Mouse (Mus musculus) lung, postnatal 0 days (tissue): ENCODE results near the gene Hoxb5. TPM values are rescaled to one million over a fixed set of nuclear protein-coding genes. Genes with fewer than 3 reads are reported as not detected.
A peak's percentile ranks its signal among the peaks of the same experiment; 100 is the strongest.

ENCODE experiments used
- ATAC-seq: fragments of 200-750 bp; cut with Nextera tagmentation; 2 replicates; pipeline ENCODE4 v1.8.0; 2017; ENCODE audit warnings: moderate library complexity
- DNase-seq: peaks from one replicate; pipeline ENCODE4 v3.0.0-alpha.2; 2016; ENCODE audit warnings: low spot score
- H3K27ac ChIP-seq: fragments of 300-500 bp; sonication (generic); 2 replicates; pipeline ENCODE4 v1.5.1; 2014; ENCODE audit warnings: antibody characterized with exemption, mild to moderate bottlenecking, low read length, mixed read lengths
- H3K27me3 ChIP-seq: fragments of 300-500 bp; sonication (generic); replicated peaks from 2 replicates; pipeline ENCODE4 v1.6.1; 2014; ENCODE audit warnings: low read length, mixed read lengths; ENCODE audit not compliant: insufficient read depth
- H3K36me3 ChIP-seq: fragments of 300-500 bp; sonication (generic); 2 replicates; pipeline ENCODE4 v1.6.1; 2014; ENCODE audit warnings: low read length, mixed read lengths; ENCODE audit not compliant: insufficient read depth
- H3K4me1 ChIP-seq: fragments of 300-500 bp; sonication (generic); 2 replicates; pipeline ENCODE4 v1.6.1; 2014; ENCODE audit warnings: antibody characterized with exemption, low read depth, low read length, mixed read lengths; ENCODE audit not compliant: insufficient read depth
- H3K4me2 ChIP-seq: fragments of 300-500 bp; sonication (generic); replicated peaks from 2 replicates; pipeline ENCODE4 v1.6.1; 2014; ENCODE audit warnings: low read depth, mild to moderate bottlenecking, low read length, moderate library complexity, mixed read lengths
- H3K4me3 ChIP-seq: fragments of 300-500 bp; sonication (generic); 2 replicates; pipeline ENCODE4 v1.5.1; 2014; ENCODE audit warnings: low read depth, low read length
- H3K9ac ChIP-seq: fragments of 300-500 bp; sonication (generic); replicated peaks from 2 replicates; pipeline ENCODE4 v1.6.1; 2014; ENCODE audit warnings: low read depth, mild to moderate bottlenecking
- H3K9me3 ChIP-seq: fragments of 300-500 bp; sonication (generic); 2 replicates; pipeline ENCODE4 v1.6.1; 2016; ENCODE audit warnings: low read length, mixed read lengths
- CTCF ChIP-seq: IDR thresholded peaks from 2 replicates; pipeline ENCODE4 v1.5.1; 2016; ENCODE audit warnings: antibody characterized with exemption, mild to moderate bottlenecking
- EP300 ChIP-seq: IDR thresholded peaks from 2 replicates; pipeline ENCODE4 v1.6.1; 2016; ENCODE audit warnings: antibody characterized with exemption, mild to moderate bottlenecking, control low read depth
- WGBS: fragments of 180-500 bp; shearing (Covaris S2); extraction: QIAGEN DNeasy Blood & Tissue Kit; methylation state at CpG from one replicate; pipeline ENCODE4 v1.1.7; 2014; 5-methylcytosine and 5-hydroxymethylcytosine counted together
- polyA plus RNA-seq: library from polyadenylated mRNA; unstranded; fragments of >200 nt; fragmentation: Nextera tagmentation; extraction: Ambion mirVana; gene quantifications from 2 replicates; pipeline ENCODE4 v1.2.1, GENCODE M21; 2015

Hoxb5 gene
- polyA plus RNA-seq, 1 experiment from 2014 or later: 16.8 TPM

DNA sequence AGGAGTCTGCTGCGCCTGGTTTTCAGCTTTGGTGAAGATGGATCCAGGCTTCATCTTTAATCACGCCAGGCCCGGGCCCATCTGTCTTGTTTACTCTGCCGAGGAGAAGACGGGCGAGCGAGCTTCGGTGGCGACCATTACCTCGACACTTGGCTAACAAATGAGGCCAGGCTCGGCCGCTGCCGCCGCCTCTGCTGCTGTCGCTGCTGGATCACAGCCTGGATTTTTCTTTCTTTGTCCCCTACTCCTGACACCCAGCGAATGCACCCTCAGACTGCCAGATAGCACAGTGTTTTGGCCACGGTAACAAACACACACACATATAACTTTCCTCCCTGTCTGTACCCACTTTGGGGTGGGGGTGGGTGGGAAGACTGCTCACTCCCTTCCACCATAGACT, 17.6 kb downstream of the Hoxb5 start:
- WGBS: 19% methylated on average over 17 of the region's 17 CpGs

DNA sequence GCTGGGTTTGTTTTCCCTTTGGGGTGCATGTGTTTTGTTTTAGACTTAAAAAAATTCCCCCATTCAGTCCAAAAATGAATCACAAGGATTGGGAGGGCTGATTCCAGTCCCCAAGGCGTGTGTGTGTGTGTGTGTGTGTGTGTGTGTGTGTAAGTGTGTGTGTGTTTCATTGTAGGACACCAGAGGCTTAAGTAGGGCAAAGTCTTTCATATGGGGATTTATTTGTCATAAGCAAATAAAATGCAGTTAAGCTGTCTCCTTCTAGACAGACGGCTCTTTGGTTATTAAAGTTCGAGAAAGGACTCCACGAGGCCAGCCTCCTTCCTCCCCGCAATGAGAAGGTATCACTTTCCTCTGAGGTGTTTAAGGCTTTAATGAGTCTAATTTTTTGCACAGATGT, 18.7 kb downstream of the Hoxb5 start:
- DNase-seq (no peak), ATAC-seq (no peak)
- Histone ChIP-seq H3K27me3 (0 out of 2 replicates have a peak, but pooled peaks cover 4% of the 10 kb centered on the region), H3K27ac (peak overlapping the region; percentile 82), H3K36me3 (no peaks in the 10 kb centered on the region), H3K4me3 (no peak overlapping the region), H3K4me1 (no peaks in the 10 kb centered on the region), H3K4me2 (peak overlapping the region; percentile 79), H3K9ac (no peak overlapping the region; the same call in 1 of the 2 replicates), H3K9me3 (no peaks in the 10 kb centered on the region)
- WGBS: 31% methylated on average over 5 of the region's 5 CpGs
- no peak for TF ChIP-seq CTCF
- no peak for TF ChIP-seq EP300

More for the DNA sequence above, 17.6 kb downstream of the Hoxb5 start:
- H3K4me1 ChIP-seq: no peaks in the 10 kb centered on the region; the same call in 1 of the 2 replicates
- peak overlapping the region; percentile 95 for H3K27ac ChIP-seq
- 0 out of 2 replicates have a peak, but pooled peaks cover 4% of the 10 kb centered on the region for H3K27me3 ChIP-seq
- DNase-seq (no peak), ATAC-seq (no peak)
- H3K36me3 ChIP-seq: no peaks in the 10 kb centered on the region
- H3K4me3 ChIP-seq: peak overlapping the region; percentile 60
- H3K9ac ChIP-seq: peak overlapping the region; percentile 64
- peak overlapping the region; percentile 79 for H3K4me2 ChIP-seq
- no peaks in the 10 kb centered on the region for H3K9me3 ChIP-seq
- TF ChIP-seq CTCF: no peak
- no peak for TF ChIP-seq EP300

DNA sequence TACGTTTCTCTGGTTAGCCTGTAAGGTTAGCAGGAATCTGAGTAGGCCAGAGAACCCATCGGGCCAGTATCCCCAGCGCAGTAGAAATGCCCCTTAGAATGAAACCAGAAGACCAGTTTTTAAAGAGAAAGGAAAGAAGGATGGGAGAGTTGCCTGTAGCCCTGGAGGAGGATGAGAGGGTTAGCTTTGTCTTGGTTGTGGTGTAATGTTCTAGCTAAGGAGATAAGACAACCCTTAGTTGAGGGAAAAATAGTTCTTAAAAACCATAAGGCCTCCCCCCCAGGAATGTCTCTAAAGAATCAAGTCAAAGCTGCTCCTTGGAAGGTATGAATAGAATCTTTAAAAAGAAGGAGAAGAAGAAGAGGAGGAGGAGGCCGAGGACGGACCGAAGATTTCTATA, 19.6 kb downstream of the Hoxb5 start:
- no peak for ATAC-seq
- no peak for DNase-seq
- peak overlapping the region; percentile 82 for H3K27ac ChIP-seq
- peak overlapping the region; percentile 79 for H3K4me2 ChIP-seq
- 0 out of 2 replicates have a peak overlapping the region, but pooled peaks have one; percentile 43 for H3K9ac ChIP-seq
- H3K36me3 ChIP-seq: no peaks in the 10 kb centered on the region
- no peaks in the 10 kb centered on the region for H3K4me1 ChIP-seq
- no peaks in the 10 kb centered on the region for H3K9me3 ChIP-seq
- TF ChIP-seq EP300: no peak
- no peak for TF ChIP-seq CTCF
- H3K4me3 ChIP-seq: peak overlapping the region; percentile 10; the same call in 1 of the 2 replicates
- WGBS: 22% methylated on average over 6 of the region's 6 CpGs
- H3K27me3 ChIP-seq: 0 out of 2 replicates have a peak, but pooled peaks cover 4% of the 10 kb centered on the region

DNA sequence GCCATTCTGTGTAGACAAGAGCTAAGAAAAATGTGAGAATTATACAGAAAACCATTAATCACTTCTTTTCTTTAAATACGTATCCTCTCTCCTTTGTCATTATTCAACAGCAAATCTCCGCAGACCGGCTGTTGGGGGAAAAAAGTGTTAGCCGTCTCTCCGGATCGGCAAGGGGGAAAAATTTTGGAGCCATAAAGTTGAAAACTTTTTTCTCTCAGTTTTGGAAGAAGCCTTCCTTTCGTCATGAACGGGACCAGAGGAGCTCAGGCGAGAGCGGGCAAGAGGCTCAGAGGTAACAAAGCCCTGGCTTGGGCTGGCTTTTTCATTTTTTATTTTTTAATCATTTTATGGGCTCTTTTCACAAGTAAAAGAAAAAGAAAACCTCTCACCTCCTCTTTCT, 20.0 kb downstream of the Hoxb5 start, which contains the start of gene Hoxb3:
Hoxb3 (plus strand) TSS at position 173 of the 400 bp plus-strand sequence.
- H3K4me1 ChIP-seq: no peaks in the 10 kb centered on the region
- H3K9ac ChIP-seq: peak within 1 kb of the TSS; percentile 43

DNA sequence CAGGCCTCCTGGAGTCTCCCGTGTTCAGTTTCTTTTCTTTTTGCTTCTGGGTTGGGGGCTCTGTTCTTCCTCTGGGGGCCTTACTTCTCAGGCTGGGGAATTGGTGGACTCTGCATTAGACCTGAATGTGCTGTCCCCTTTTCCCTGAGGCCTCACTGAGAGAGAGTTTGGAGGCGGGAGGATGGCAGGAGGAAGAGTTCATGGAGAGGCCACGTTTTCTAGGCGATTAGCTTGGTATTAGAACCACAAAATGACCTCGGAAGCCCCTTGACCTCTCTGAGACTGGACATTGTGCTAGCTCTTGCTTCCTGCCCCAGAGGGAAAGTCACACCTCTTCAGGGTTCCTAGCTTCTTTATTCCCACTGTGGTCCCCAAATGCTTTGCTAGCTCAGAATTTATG, 21.0 kb downstream of the Hoxb5 start:
- no peaks in the 10 kb centered on the region for H3K9me3 ChIP-seq
- 16% methylated on average over 5 of the region's 5 CpGs for WGBS
- H3K9ac ChIP-seq: peak overlapping the region; percentile 43; the same call in 1 of the 2 replicates
- no peaks in the 10 kb centered on the region for H3K36me3 ChIP-seq
- no peak overlapping the region for H3K4me3 ChIP-seq
- ATAC-seq (no peak), DNase-seq (no peak)
- peak overlapping the region; percentile 82 for H3K27ac ChIP-seq
- peak overlapping the region; percentile 52 for H3K4me2 ChIP-seq
- TF ChIP-seq EP300 (no peak), CTCF (no peak)
- 0 out of 2 replicates have a peak, but pooled peaks cover 4% of the 10 kb centered on the region for H3K27me3 ChIP-seq
- no peaks in the 10 kb centered on the region for H3K4me1 ChIP-seq

More for the DNA sequence above, 20.0 kb downstream of the Hoxb5 start, which contains the start of gene Hoxb3:
- no peaks in the 10 kb centered on the region for H3K36me3 ChIP-seq
- no peaks in the 10 kb centered on the region for H3K9me3 ChIP-seq
- no peak for TF ChIP-seq EP300
- TF ChIP-seq CTCF: no peak
- peak within 1 kb of the TSS; percentile 10; the same call in 1 of the 2 replicates for H3K4me3 ChIP-seq
- DNase-seq (no peak), ATAC-seq (no peak)
- WGBS: 34% methylated on average over 10 of the region's 10 CpGs
- 0 out of 2 replicates have a peak, but pooled peaks cover 4% of the 10 kb centered on the region for H3K27me3 ChIP-seq
- peak within 1 kb of the TSS; percentile 82 for H3K27ac ChIP-seq
- peak within 1 kb of the TSS; percentile 79 for H3K4me2 ChIP-seq

DNA sequence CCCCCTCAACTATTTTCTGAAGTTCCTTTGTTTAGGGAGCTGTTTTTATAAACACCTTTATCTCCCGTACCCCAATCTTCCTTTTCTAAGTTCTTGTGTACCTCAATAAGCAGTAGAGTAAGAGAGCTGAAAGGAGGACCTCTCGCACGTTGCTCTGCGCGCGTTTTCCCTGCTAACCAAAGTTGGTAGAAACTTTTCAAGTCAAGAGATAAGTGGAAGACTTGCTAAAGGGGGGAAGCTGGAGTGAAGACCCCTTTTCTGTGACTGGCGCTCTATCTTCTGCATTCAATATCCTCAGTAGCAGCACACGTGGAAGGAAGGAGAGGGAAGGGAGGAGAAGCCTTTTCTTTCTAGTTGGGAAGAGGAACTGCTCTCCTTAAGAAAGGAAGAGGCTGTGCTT, 21.8 kb downstream of the Hoxb5 start:
- Histone ChIP-seq H3K36me3 (no peaks in the 10 kb centered on the region), H3K4me2 (peak overlapping the region; percentile 52), H3K9me3 (no peaks in the 10 kb centered on the region), H3K27ac (peak overlapping the region; percentile 82), H3K27me3 (0 out of 2 replicates have a peak, but pooled peaks cover 4% of the 10 kb centered on the region), H3K4me1 (no peaks in the 10 kb centered on the region), H3K9ac (0 out of 2 replicates have a peak overlapping the region, but pooled peaks have one; percentile 23), H3K4me3 (0 out of 2 replicates have a peak overlapping the region, but pooled peaks have one; percentile 22)
- ATAC-seq (no peak), DNase-seq (no peak)
- TF ChIP-seq CTCF (no peak), EP300 (no peak)
- WGBS: 21% methylated on average over 8 of the region's 8 CpGs
